Mouse (Mus musculus): ENCODE measurements around the gene Plekha5. TPM values are rescaled to one million over a fixed set of nuclear protein-coding genes. Genes with fewer than 3 reads are reported as not detected.

Plekha5 gene
- polyA plus RNA-seq (2015; fragmentation: Nextera tagmentation; extraction: Ambion mirVana), result 18.2 and 19.7 TPM in 2 replicates

DNA sequence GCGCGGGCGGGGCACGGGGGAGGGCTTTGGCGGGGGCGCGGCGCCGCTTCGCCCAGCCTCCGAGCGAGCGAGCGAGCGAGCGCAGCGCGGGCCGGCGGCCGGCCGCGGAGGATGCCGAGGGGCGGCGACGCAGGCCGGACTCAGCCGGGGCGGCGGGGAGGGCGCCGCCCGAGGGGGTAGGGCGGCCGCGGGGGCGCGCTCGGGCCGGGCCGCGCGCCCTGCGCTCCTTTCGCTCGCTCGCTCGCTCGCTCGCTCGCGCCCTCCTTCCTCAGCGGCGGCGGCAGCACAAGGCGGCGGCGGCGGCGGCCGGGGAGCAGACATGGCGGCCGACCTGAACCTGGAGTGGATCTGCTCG lies at the start of gene Plekha5:
Gene Plekha5 (plus strand): TSS at position 209 of the 355 bp plus-strand sequence.

GRCm38 (mm10) chr6:140622391-140623225 lies 198.8 kb downstream of the Plekha5 start, which contains the start of gene Aebp2:
Gene Aebp2 (plus strand): TSS chr6:140622663.

Other genes with a start within 250 kb of the Plekha5 start
- 4.9 and 7.4 TPM in 2 replicates for gene Aebp2, start 198.6 kb downstream of the Plekha5 start, polyA plus RNA-seq (2015; fragmentation: Nextera tagmentation; extraction: Ambion mirVana)